Mouse (Mus musculus) heart, embryonic 12.5 days (tissue): ENCODE measurements around the gene Gm5447. TPM values are rescaled to one million over a fixed set of nuclear protein-coding genes. Genes with fewer than 3 reads are reported as not detected.

Experiments
- ATAC-seq: fragments of 200-750 bp; cut with Nextera tagmentation; 2 replicates; pipeline ENCODE4 v1.8.0; 2017; ENCODE audit warnings: moderate TSS enrichment, moderate library complexity; ENCODE audit not compliant: insufficient number of reproducible peaks, low FRiP score
- H3K27ac ChIP-seq: fragments of 300-500 bp; sonication (generic); 2 replicates; pipeline ENCODE4 v1.5.1; 2016; ENCODE audit warnings: mild to moderate bottlenecking, moderate library complexity; ENCODE audit not compliant: poor library complexity, severe bottlenecking
- H3K27me3 ChIP-seq: fragments of 300-500 bp; sonication (generic); replicated peaks from 2 replicates; pipeline ENCODE4 v1.6.1; 2016; ENCODE audit warnings: mild to moderate bottlenecking, moderate library complexity
- H3K36me3 ChIP-seq: fragments of 300-500 bp; sonication (generic); 2 replicates; pipeline ENCODE4 v1.6.1; 2016; ENCODE audit warnings: mild to moderate bottlenecking, moderate library complexity
- H3K4me1 ChIP-seq: fragments of 300-500 bp; sonication (generic); replicated peaks from 2 replicates; pipeline ENCODE4 v1.6.1; 2016; ENCODE audit warnings: mild to moderate bottlenecking
- H3K4me2 ChIP-seq: fragments of 300-500 bp; sonication (generic); 2 replicates; pipeline ENCODE4 v1.6.1; 2016; ENCODE audit warnings: mild to moderate bottlenecking, moderate library complexity
- H3K4me3 ChIP-seq: fragments of 300-500 bp; sonication (generic); 2 replicates; pipeline ENCODE4 v1.5.1; 2016; ENCODE audit warnings: mild to moderate bottlenecking
- H3K9ac ChIP-seq: fragments of 300-500 bp; sonication (generic); 2 replicates; pipeline ENCODE4 v1.6.1; 2016; ENCODE audit warnings: mild to moderate bottlenecking, moderate library complexity
- H3K9me3 ChIP-seq: fragments of 300-500 bp; sonication (generic); replicated peaks from 2 replicates; pipeline ENCODE4 v1.6.1; 2016; ENCODE audit warnings: mild to moderate bottlenecking, moderate library complexity
- WGBS: fragments of 180-500 bp; shearing (Covaris S2); methylation state at CpG from one replicate; pipeline ENCODE4 v1.1.7; 2016; 5-methylcytosine and 5-hydroxymethylcytosine counted together
- polyA plus RNA-seq: library from polyadenylated mRNA; unstranded; fragments of >200 nt; fragmentation: Nextera tagmentation; extraction: Ambion mirVana; gene quantifications from 2 replicates; pipeline ENCODE4 v1.2.1, GENCODE M21; 2016

Gene Gm5447
- polyA plus RNA-seq, 1 experiment from 2014 or later = not detected

DNA sequence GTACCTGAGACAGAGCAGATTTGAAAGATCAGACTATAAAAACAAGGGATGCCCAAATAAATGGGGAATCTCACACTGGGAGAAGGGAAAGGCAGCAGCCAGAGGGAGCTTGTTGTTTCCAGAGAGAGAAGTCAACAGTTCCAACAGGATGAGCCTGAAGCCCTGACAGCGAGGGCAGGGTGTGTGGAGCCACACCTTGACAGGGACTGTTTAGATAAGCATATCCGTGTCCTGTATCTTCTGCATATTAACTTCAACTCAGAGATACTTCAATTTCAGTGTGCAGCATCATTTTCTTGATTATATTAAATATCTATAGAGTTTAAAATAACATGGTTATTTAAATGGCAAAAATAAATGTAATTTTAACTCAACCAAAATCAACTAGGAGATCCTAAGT is 13.3 kb upstream of the Gm5447 start:
- ATAC-seq = no peak
- Histone ChIP-seq H3K9me3 (no peaks in the 10 kb centered on the region), H3K4me1 (0 out of 2 replicates have a peak, but pooled peaks cover 4% of the 10 kb centered on the region), H3K4me3 (no peak overlapping the region), H3K27me3 (no peaks in the 10 kb centered on the region), H3K9ac (no peak overlapping the region), H3K27ac (no peak overlapping the region), H3K36me3 (peaks cover 6% of the 10 kb centered on the region; the same call in 1 of the 2 replicates), H3K4me2 (no peak overlapping the region)
- WGBS = 59% methylated on average over 2 of the region's 2 CpGs

GRCm38 (mm10) chr13:30961932-30962331 is 12.1 kb upstream of the Gm5447 start:
- 72% methylated on average over 2 of the region's 2 CpGs for WGBS
- no peak for ATAC-seq
- Histone ChIP-seq H3K4me2 (no peak overlapping the region), H3K4me3 (no peak overlapping the region), H3K27me3 (no peaks in the 10 kb centered on the region), H3K9me3 (no peaks in the 10 kb centered on the region), H3K4me1 (peaks cover 11% of the 10 kb centered on the region), H3K36me3 (peaks cover 6% of the 10 kb centered on the region; the same call in 1 of the 2 replicates), H3K27ac (no peak overlapping the region), H3K9ac (no peak overlapping the region)

DNA sequence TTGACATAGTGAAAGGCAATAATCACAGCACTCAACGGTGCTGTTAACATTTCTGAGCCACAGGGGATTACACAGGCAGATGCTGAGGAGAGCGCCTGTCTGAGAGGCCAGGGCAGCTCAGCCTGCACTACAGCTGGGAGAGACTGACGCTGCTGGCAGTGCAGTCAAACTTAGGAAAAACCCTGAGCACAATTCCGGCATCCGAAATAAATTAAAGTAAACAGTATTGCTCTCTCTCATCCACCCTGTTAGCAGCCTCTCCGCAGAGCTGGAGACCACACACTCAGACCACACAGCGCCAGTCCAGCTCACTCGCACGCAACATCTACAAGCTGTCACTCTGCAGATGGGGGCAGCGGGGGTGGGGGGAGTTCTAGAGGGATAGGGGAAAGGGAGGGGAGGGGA is 7.5 kb upstream of the Gm5447 start:
- Histone ChIP-seq H3K9ac (peak overlapping the region; percentile 32; the same call in 1 of the 2 replicates), H3K27me3 (no peaks in the 10 kb centered on the region), H3K4me2 (peak overlapping the region; percentile 56), H3K36me3 (no peaks in the 10 kb centered on the region), H3K4me3 (no peak overlapping the region), H3K27ac (no peak overlapping the region), H3K9me3 (no peaks in the 10 kb centered on the region), H3K4me1 (peaks cover 28% of the 10 kb centered on the region)
- 13% methylated on average over 10 of the region's 10 CpGs for WGBS
- ATAC-seq = no peak

GRCm38 (mm10) chr13:30968311-30968710 is 5.7 kb upstream of the Gm5447 start:
- WGBS = 68% methylated on average over 4 of the region's 4 CpGs
- no peaks in the 10 kb centered on the region for H3K27me3 ChIP-seq
- no peak overlapping the region for H3K4me3 ChIP-seq
- no peaks in the 10 kb centered on the region for H3K9me3 ChIP-seq
- H3K4me2 ChIP-seq = no peak overlapping the region
- H3K27ac ChIP-seq = no peak overlapping the region
- H3K9ac ChIP-seq = no peak overlapping the region
- no peak for ATAC-seq
- no peaks in the 10 kb centered on the region for H3K36me3 ChIP-seq
- H3K4me1 ChIP-seq = peaks cover 32% of the 10 kb centered on the region

- Histone ChIP-seq H3K4me3 (no peak overlapping the region), H3K9ac (no peak overlapping the region), H3K4me2 (no peak overlapping the region), H3K36me3 (no peaks in the 10 kb centered on the region), H3K27ac (no peak overlapping the region), H3K9me3 (no peaks in the 10 kb centered on the region), H3K27me3 (no peaks in the 10 kb centered on the region), H3K4me1 (peaks cover 34% of the 10 kb centered on the region)
- WGBS = 68% methylated on average over 3 of the region's 3 CpGs
- ATAC-seq = no peak
Measured at GRCm38 (mm10) chr13:30971047-30971446, 3.0 kb upstream of the Gm5447 start.

DNA sequence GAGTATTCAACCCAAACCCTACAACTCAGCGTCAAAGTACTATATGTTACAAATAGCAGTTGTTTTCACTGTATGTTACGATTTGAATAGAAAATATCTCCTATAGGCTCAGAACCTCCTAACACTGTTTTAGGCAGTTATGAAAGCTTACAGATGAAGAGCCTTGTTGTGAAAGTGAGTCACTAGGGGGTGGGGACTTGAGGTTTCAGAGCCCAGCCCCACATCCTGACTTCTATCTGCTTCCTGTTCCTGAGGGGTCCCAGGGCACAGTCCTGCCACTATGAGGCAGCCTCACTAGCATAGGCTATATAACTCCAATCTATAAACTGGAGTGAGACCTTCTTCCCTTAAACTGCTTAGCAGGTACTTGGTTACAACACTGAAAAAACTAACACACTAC is 1.9 kb upstream of the Gm5447 start:
- Histone ChIP-seq H3K9ac (no peak overlapping the region), H3K36me3 (no peaks in the 10 kb centered on the region), H3K27me3 (no peaks in the 10 kb centered on the region), H3K4me3 (no peak overlapping the region), H3K4me1 (peaks cover 27% of the 10 kb centered on the region), H3K9me3 (no peaks in the 10 kb centered on the region), H3K27ac (no peak overlapping the region), H3K4me2 (0 out of 2 replicates have a peak overlapping the region, but pooled peaks have one; percentile 7)
- 82% methylated on average over 2 of the region's 2 CpGs for WGBS
- ATAC-seq = no peak

GRCm38 (mm10) chr13:30974247-30974630 is 235 bp downstream of the Gm5447 start:
- peak overlapping the region; percentile 71 for H3K4me2 ChIP-seq
- peaks cover 16% of the 10 kb centered on the region for H3K4me1 ChIP-seq
- no peaks in the 10 kb centered on the region for H3K27me3 ChIP-seq
- H3K27ac ChIP-seq = peak overlapping the region; percentile 82
- no peaks in the 10 kb centered on the region for H3K36me3 ChIP-seq
- WGBS = 21% methylated on average over 5 of the region's 5 CpGs
- ATAC-seq = 0 out of 2 replicates have a peak, but pooled peaks have one; percentile 16
- no peaks in the 10 kb centered on the region for H3K9me3 ChIP-seq
- H3K9ac ChIP-seq = peak overlapping the region; percentile 89
- H3K4me3 ChIP-seq = peak overlapping the region; percentile 80

- Histone ChIP-seq H3K4me2 (no peak overlapping the region), H3K9me3 (no peaks in the 10 kb centered on the region), H3K4me1 (peaks cover 9% of the 10 kb centered on the region), H3K27me3 (no peaks in the 10 kb centered on the region), H3K27ac (no peak overlapping the region), H3K4me3 (no peak overlapping the region), H3K36me3 (no peaks in the 10 kb centered on the region), H3K9ac (no peak overlapping the region)
- ATAC-seq = no peak
- 53% methylated on average over 8 of the region's 8 CpGs for WGBS
Measured at GRCm38 (mm10) chr13:30976536-30977084, 2.6 kb downstream of the Gm5447 start.

DNA sequence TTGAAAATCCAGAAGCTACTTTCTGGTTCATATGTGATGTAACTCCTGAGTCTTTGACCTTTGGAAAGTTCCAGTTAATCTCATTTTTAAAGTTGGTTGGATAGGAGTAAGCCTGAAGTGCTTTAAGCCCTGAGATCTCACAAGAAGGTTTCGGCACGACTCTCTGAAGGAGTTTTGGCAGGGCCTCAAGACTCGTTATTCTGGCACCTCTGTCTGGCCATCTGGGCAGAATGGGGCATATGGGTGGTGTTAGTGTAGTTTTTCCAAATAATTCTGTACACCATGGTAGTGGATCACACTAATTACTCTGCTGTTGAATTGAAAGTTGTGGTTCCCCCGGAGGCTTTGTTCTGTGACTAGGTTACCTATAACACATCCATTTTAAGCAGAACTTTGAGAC is 4.2 kb downstream of the Gm5447 start:
- Histone ChIP-seq H3K4me1 (0 out of 2 replicates have a peak, but pooled peaks cover 4% of the 10 kb centered on the region), H3K4me3 (no peak overlapping the region), H3K4me2 (no peak overlapping the region), H3K9ac (no peak overlapping the region), H3K27me3 (no peaks in the 10 kb centered on the region), H3K9me3 (no peaks in the 10 kb centered on the region), H3K27ac (no peak overlapping the region), H3K36me3 (no peaks in the 10 kb centered on the region)
- no peak for ATAC-seq
- WGBS = 63% methylated on average over 4 of the region's 4 CpGs

GRCm38 (mm10) chr13:30981666-30982065 is 7.7 kb downstream of the Gm5447 start:
- no peak overlapping the region for H3K4me2 ChIP-seq
- H3K27ac ChIP-seq = no peak overlapping the region
- 50% methylated on average over 1 of the region's 1 CpGs for WGBS
- no peak overlapping the region for H3K4me3 ChIP-seq
- no peaks in the 10 kb centered on the region for H3K36me3 ChIP-seq
- no peak for ATAC-seq
- no peaks in the 10 kb centered on the region for H3K9me3 ChIP-seq
- H3K9ac ChIP-seq = no peak overlapping the region
- 0 out of 2 replicates have a peak, but pooled peaks cover 1% of the 10 kb centered on the region for H3K27me3 ChIP-seq
- H3K4me1 ChIP-seq = 0 out of 2 replicates have a peak, but pooled peaks cover 5% of the 10 kb centered on the region

DNA sequence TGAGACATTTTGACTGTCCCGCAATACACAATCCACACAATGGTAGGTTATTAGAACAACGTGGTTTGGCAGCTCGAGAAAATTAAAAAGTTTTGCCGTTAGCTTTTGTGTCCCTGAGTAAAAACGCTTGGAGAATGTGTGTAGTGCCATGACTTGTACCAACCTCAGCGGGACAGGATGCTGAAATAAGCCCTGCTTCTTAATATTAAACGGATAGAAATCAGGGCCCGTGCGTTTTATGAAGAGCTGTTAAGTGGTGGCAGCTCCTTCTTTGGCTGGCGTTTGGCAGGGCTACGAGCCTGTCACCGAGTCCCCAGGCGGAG is 11.2 kb downstream of the Gm5447 start:
- Histone ChIP-seq H3K27ac (no peak overlapping the region), H3K27me3 (peaks cover 13% of the 10 kb centered on the region; the same call in 1 of the 2 replicates), H3K4me1 (0 out of 2 replicates have a peak, but pooled peaks cover 5% of the 10 kb centered on the region), H3K4me3 (peak overlapping the region; percentile 47), H3K9ac (peak overlapping the region; percentile 62; the same call in 1 of the 2 replicates), H3K36me3 (no peaks in the 10 kb centered on the region), H3K4me2 (peak overlapping the region; percentile 88), H3K9me3 (no peaks in the 10 kb centered on the region)
- 15% methylated on average over 13 of the region's 13 CpGs for WGBS
- ATAC-seq = no peak
